Mouse (Mus musculus): ENCODE measurements around the gene Abcc9. TPM values are rescaled to one million over a fixed set of nuclear protein-coding genes. Genes with fewer than 3 reads are reported as not detected.
A peak's percentile ranks its signal among the peaks of the same experiment; 100 is the strongest.

Gene Abcc9
- polyA plus RNA-seq, 1 experiment from 2014 or later, result 5.8 TPM

GRCm38 (mm10) chr6:142652175-142652574 is 49.9 kb downstream of the Abcc9 start:
- no peaks in the 10 kb centered on the region for H3K36me3 ChIP-seq (ENCODE audit: control insufficient read depth, insufficient read depth, low read length)
- H3K27me3 ChIP-seq (ENCODE audit: control insufficient read depth, insufficient read depth, low read depth, low read length), result no peaks in the 10 kb centered on the region
- ATAC-seq (ENCODE audit: low read depth), result no peak
- 76% methylated on average over 1 of the region's 1 CpGs for WGBS
- H3K9me3 ChIP-seq (ENCODE audit: control insufficient read depth, low read length), result no peaks in the 10 kb centered on the region
- no peak overlapping the region for H3K27ac ChIP-seq (ENCODE audit: low read length)
- no peak overlapping the region for H3K4me2 ChIP-seq (ENCODE audit: low read depth, low read length)
- H3K9ac ChIP-seq (ENCODE audit: low read length), result no peak overlapping the region
- no peaks in the 10 kb centered on the region for H3K4me1 ChIP-seq (replicated peaks; ENCODE audit: control insufficient read depth, insufficient read depth, low read length)
- no peak overlapping the region for H3K4me3 ChIP-seq (ENCODE audit: low read length)

- no peak overlapping the region for H3K9ac ChIP-seq (ENCODE audit: low read length)
- 41% methylated on average over 3 of the region's 3 CpGs for WGBS
- no peak overlapping the region for H3K4me2 ChIP-seq (ENCODE audit: low read depth, low read length)
- no peaks in the 10 kb centered on the region for H3K36me3 ChIP-seq (ENCODE audit: control insufficient read depth, insufficient read depth, low read length)
- no peak for ATAC-seq (ENCODE audit: low read depth)
- no peak overlapping the region for H3K27ac ChIP-seq (ENCODE audit: low read length)
- H3K4me1 ChIP-seq (replicated peaks; ENCODE audit: control insufficient read depth, insufficient read depth, low read length), result no peaks in the 10 kb centered on the region
- no peak overlapping the region for H3K4me3 ChIP-seq (ENCODE audit: low read length)
- H3K27me3 ChIP-seq (ENCODE audit: control insufficient read depth, insufficient read depth, low read depth, low read length), result no peaks in the 10 kb centered on the region
- no peaks in the 10 kb centered on the region for H3K9me3 ChIP-seq (ENCODE audit: control insufficient read depth, low read length)
These were observed 52.8 kb downstream of the Abcc9 start for GRCm38 (mm10) chr6:142649331-142649730.

GRCm38 (mm10) chr6:142645474-142645873 is 56.6 kb downstream of the Abcc9 start:
- ATAC-seq (ENCODE audit: low read depth), result no peak
- Histone ChIP-seq H3K4me1 (replicated peaks; ENCODE audit: control insufficient read depth, insufficient read depth, low read length) (no peaks in the 10 kb centered on the region), H3K4me3 (ENCODE audit: low read length) (no peak overlapping the region), H3K27me3 (ENCODE audit: control insufficient read depth, insufficient read depth, low read depth, low read length) (no peaks in the 10 kb centered on the region), H3K9me3 (ENCODE audit: control insufficient read depth, low read length) (no peaks in the 10 kb centered on the region), H3K27ac (ENCODE audit: low read length) (no peak overlapping the region), H3K9ac (ENCODE audit: low read length) (no peak overlapping the region), H3K36me3 (ENCODE audit: control insufficient read depth, insufficient read depth, low read length) (no peaks in the 10 kb centered on the region), H3K4me2 (ENCODE audit: low read depth, low read length) (no peak overlapping the region)
- WGBS, result 69% methylated on average over 7 of the region's 7 CpGs

GRCm38 (mm10) chr6:142639301-142639700 is 62.8 kb downstream of the Abcc9 start:
- no peak overlapping the region for H3K27ac ChIP-seq (ENCODE audit: low read length)
- H3K36me3 ChIP-seq (ENCODE audit: control insufficient read depth, insufficient read depth, low read length), result no peaks in the 10 kb centered on the region
- H3K4me1 ChIP-seq (replicated peaks; ENCODE audit: control insufficient read depth, insufficient read depth, low read length), result no peaks in the 10 kb centered on the region
- H3K4me3 ChIP-seq (ENCODE audit: low read length), result no peak overlapping the region
- no peaks in the 10 kb centered on the region for H3K27me3 ChIP-seq (ENCODE audit: control insufficient read depth, insufficient read depth, low read depth, low read length)
- H3K9me3 ChIP-seq (ENCODE audit: control insufficient read depth, low read length), result no peaks in the 10 kb centered on the region
- 68% methylated on average over 10 of the region's 10 CpGs for WGBS
- no peak overlapping the region for H3K4me2 ChIP-seq (ENCODE audit: low read depth, low read length)
- H3K9ac ChIP-seq (ENCODE audit: low read length), result no peak overlapping the region
- no peak for ATAC-seq (ENCODE audit: low read depth)

GRCm38 (mm10) chr6:142635654-142636053 is 66.5 kb downstream of the Abcc9 start:
- ATAC-seq (ENCODE audit: low read depth), result no peak; the same call in 1 of the 2 replicates

GRCm38 (mm10) chr6:142635185-142635583 is 66.9 kb downstream of the Abcc9 start:
- ATAC-seq (ENCODE audit: low read depth), result no peak
- Histone ChIP-seq H3K27me3 (ENCODE audit: control insufficient read depth, insufficient read depth, low read depth, low read length) (no peaks in the 10 kb centered on the region), H3K4me1 (replicated peaks; ENCODE audit: control insufficient read depth, insufficient read depth, low read length) (no peaks in the 10 kb centered on the region), H3K9me3 (ENCODE audit: control insufficient read depth, low read length) (no peaks in the 10 kb centered on the region), H3K4me2 (ENCODE audit: low read depth, low read length) (no peak overlapping the region), H3K27ac (ENCODE audit: low read length) (no peak overlapping the region), H3K9ac (ENCODE audit: low read length) (no peak overlapping the region), H3K36me3 (ENCODE audit: control insufficient read depth, insufficient read depth, low read length) (no peaks in the 10 kb centered on the region), H3K4me3 (ENCODE audit: low read length) (no peak overlapping the region)

More at GRCm38 (mm10) chr6:142635654-142636053, 66.5 kb downstream of the Abcc9 start:
- Histone ChIP-seq H3K36me3 (ENCODE audit: control insufficient read depth, insufficient read depth, low read length) (no peaks in the 10 kb centered on the region), H3K9me3 (ENCODE audit: control insufficient read depth, low read length) (no peaks in the 10 kb centered on the region), H3K4me1 (replicated peaks; ENCODE audit: control insufficient read depth, insufficient read depth, low read length) (no peaks in the 10 kb centered on the region), H3K9ac (ENCODE audit: low read length) (no peak overlapping the region), H3K27ac (ENCODE audit: low read length) (no peak overlapping the region), H3K4me2 (ENCODE audit: low read depth, low read length) (no peak overlapping the region), H3K27me3 (ENCODE audit: control insufficient read depth, insufficient read depth, low read depth, low read length) (no peaks in the 10 kb centered on the region), H3K4me3 (ENCODE audit: low read length) (no peak overlapping the region)
- 37% methylated on average over 4 of the region's 4 CpGs for WGBS

- Histone ChIP-seq H3K9me3 (ENCODE audit: control insufficient read depth, low read length) (no peaks in the 10 kb centered on the region), H3K4me2 (ENCODE audit: low read depth, low read length) (no peak overlapping the region), H3K36me3 (ENCODE audit: control insufficient read depth, insufficient read depth, low read length) (no peaks in the 10 kb centered on the region), H3K9ac (ENCODE audit: low read length) (no peak overlapping the region), H3K27ac (ENCODE audit: low read length) (no peak overlapping the region), H3K4me1 (replicated peaks; ENCODE audit: control insufficient read depth, insufficient read depth, low read length) (no peaks in the 10 kb centered on the region), H3K27me3 (ENCODE audit: control insufficient read depth, insufficient read depth, low read depth, low read length) (no peaks in the 10 kb centered on the region), H3K4me3 (ENCODE audit: low read length) (no peak overlapping the region)
- no peak for ATAC-seq (ENCODE audit: low read depth)
- 48% methylated on average over 10 of the region's 10 CpGs for WGBS
These were observed 67.5 kb downstream of the Abcc9 start for GRCm38 (mm10) chr6:142634530-142635184.

GRCm38 (mm10) chr6:142623351-142623750 is 78.8 kb downstream of the Abcc9 start:
- no peak overlapping the region for H3K9ac ChIP-seq (ENCODE audit: low read length)
- WGBS, result 36% methylated on average over 6 of the region's 6 CpGs
- H3K4me3 ChIP-seq (ENCODE audit: low read length), result no peak overlapping the region
- no peak overlapping the region for H3K4me2 ChIP-seq (ENCODE audit: low read depth, low read length)
- H3K27me3 ChIP-seq (ENCODE audit: control insufficient read depth, insufficient read depth, low read depth, low read length), result no peaks in the 10 kb centered on the region
- no peaks in the 10 kb centered on the region for H3K9me3 ChIP-seq (ENCODE audit: control insufficient read depth, low read length)
- H3K27ac ChIP-seq (ENCODE audit: low read length), result no peak overlapping the region
- no peaks in the 10 kb centered on the region for H3K36me3 ChIP-seq (ENCODE audit: control insufficient read depth, insufficient read depth, low read length)
- no peaks in the 10 kb centered on the region for H3K4me1 ChIP-seq (replicated peaks; ENCODE audit: control insufficient read depth, insufficient read depth, low read length)
- no peak for ATAC-seq (ENCODE audit: low read depth)

- 23% methylated on average over 3 of the region's 3 CpGs for WGBS
- Histone ChIP-seq H3K4me3 (ENCODE audit: low read length) (no peak overlapping the region), H3K9ac (ENCODE audit: low read length) (no peak overlapping the region), H3K4me2 (ENCODE audit: low read depth, low read length) (no peak overlapping the region), H3K27me3 (ENCODE audit: control insufficient read depth, insufficient read depth, low read depth, low read length) (no peaks in the 10 kb centered on the region), H3K4me1 (replicated peaks; ENCODE audit: control insufficient read depth, insufficient read depth, low read length) (peaks cover 2% of the 10 kb centered on the region; the same call in 1 of the 2 replicates), H3K36me3 (ENCODE audit: control insufficient read depth, insufficient read depth, low read length) (no peaks in the 10 kb centered on the region), H3K27ac (ENCODE audit: low read length) (no peak overlapping the region), H3K9me3 (ENCODE audit: control insufficient read depth, low read length) (no peaks in the 10 kb centered on the region)
- peak; percentile 80 for ATAC-seq (ENCODE audit: low read depth)
These were observed 85.5 kb downstream of the Abcc9 start for GRCm38 (mm10) chr6:142616659-142617058.

- no peaks in the 10 kb centered on the region for H3K27me3 ChIP-seq (ENCODE audit: control insufficient read depth, insufficient read depth, low read depth, low read length)
- peaks cover 2% of the 10 kb centered on the region; the same call in 1 of the 2 replicates for H3K4me1 ChIP-seq (replicated peaks; ENCODE audit: control insufficient read depth, insufficient read depth, low read length)
- H3K9me3 ChIP-seq (ENCODE audit: control insufficient read depth, low read length), result no peaks in the 10 kb centered on the region
- no peak overlapping the region for H3K4me2 ChIP-seq (ENCODE audit: low read depth, low read length)
- no peak overlapping the region for H3K4me3 ChIP-seq (ENCODE audit: low read length)
- ATAC-seq (ENCODE audit: low read depth), result peak; percentile 73
- H3K36me3 ChIP-seq (ENCODE audit: control insufficient read depth, insufficient read depth, low read length), result no peaks in the 10 kb centered on the region
- 47% methylated on average over 10 of the region's 10 CpGs for WGBS
- H3K9ac ChIP-seq (ENCODE audit: low read length), result no peak overlapping the region
- no peak overlapping the region for H3K27ac ChIP-seq (ENCODE audit: low read length)
These were observed 87.8 kb downstream of the Abcc9 start for GRCm38 (mm10) chr6:142614324-142614723.
